Mouse (Mus musculus) thymus, postnatal 14 days (tissue): ENCODE measurements around the gene Olfr1053.
"Not testable (repeated sequence)": the region's sequence is repeated elsewhere in the genome, so short reads cannot be mapped to it uniquely, and the experiment has no call there.

Source experiments
- DNase-seq: peaks from one replicate; pipeline ENCODE4 v3.0.0; 2021

Gene Olfr1053

GRCm38 (mm10) chr2:86315184-86315583 lies at the start of gene Olfr1053:
Gene Olfr1053, minus strand, starts transcription at chr2:86315284.
- DNase-seq: no peak

DNA sequence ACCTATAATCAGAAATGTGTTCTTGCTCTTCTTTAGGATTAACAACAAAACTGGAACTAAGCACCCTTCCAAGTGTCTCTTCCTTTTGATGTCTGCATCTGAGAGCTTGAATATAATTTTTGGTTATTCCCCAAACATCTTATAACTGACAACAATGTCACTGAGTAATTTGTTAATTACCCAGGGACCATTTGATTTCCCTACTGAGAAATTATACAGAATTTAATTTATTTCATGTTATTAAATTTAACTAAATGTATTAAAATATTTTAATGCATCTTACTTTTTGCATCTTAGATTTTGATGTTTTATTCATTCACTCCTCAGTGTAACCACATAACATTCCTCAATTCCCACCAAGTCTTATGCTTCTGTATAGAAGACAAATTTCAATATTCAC lies 47.3 kb upstream of the Olfr1053 start, which contains the start of gene Olfr1056:
Gene Olfr1056, minus strand, starts transcription at position 101 of the 400 bp plus-strand sequence.
- DNase-seq: no peak

DNA sequence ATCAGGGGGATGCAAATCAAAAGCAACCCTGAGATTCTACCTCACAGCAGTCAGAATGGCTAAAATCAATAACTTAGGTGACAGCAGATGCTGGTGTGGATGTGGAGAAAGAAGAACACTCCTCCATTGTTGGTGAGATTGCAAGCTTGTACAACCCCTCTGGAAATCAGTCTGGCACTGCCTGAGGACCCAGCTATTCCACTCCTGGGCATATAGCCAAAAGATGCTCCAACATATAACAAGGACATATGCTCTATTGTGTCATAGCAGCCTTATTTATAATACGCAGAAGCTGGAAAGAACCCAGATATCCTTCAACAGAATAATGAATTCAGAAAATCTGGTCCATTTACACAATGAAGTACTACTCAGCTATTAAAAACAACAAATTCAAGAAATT lies 36.7 kb upstream of the Olfr1053 start:
- not testable (repeated sequence) for DNase-seq

DNA sequence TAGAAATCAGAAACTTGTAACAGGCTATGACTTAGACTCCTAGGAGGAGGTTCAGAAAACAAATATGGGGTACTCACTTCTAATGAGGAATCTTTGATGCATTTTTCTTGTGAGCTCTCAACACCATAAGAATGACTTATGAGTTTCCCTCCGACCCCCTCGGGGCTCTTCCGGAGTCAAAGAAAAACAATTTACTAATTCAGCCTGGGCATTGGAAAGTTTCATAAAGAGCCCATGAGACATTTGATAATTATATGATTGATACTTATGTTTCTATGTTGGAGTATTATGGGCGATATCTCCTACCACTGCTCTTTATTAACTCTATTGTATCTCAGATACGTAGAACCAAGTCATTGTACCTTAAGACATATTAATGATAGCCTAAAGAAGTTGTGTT lies 35.1 kb upstream of the Olfr1053 start, which contains the start of gene Olfr1055:
Gene Olfr1055, minus strand, starts transcription at position 101 of the 400 bp plus-strand sequence.
- no peak for DNase-seq

- no peak for DNase-seq
These were observed 20.2 kb upstream of the Olfr1053 start, which contains the start of gene Olfr1054 for GRCm38 (mm10) chr2:86335333-86335732. Gene Olfr1054, minus strand, starts transcription at chr2:86335433.

GRCm38 (mm10) chr2:86292155-86292554 lies 22.9 kb downstream of the Olfr1053 start, which contains the start of gene Olfr1052:
Gene Olfr1052, plus strand, starts transcription at chr2:86292455.
- DNase-seq: no peak

DNA sequence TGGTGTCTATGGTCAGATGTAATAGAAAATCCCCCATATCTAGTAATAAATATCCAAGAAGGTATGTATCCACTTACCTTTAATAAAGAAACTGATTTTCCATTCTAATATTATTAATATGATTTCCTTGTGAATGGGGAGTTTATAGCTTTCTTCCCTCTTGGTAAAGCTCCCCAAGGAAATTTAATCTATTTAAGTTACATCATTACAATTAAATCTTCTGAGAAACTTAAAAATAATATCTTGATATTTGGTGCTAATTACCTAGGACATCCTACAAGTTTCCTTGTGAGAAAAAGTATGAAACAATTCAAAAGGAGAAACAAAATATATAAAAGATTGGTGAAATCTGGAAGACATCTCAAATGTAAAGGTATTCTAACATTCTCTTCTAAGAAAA lies 36.1 kb downstream of the Olfr1053 start, which contains the start of gene Olfr1051:
Gene Olfr1051, minus strand, starts transcription at position 101 of the 400 bp plus-strand sequence.
- DNase-seq: not testable (repeated sequence)
